Mouse (Mus musculus) heart, adult 2 months (tissue): Measurements from ENCODE around the gene Zfp809.

Source experiments
- CTCF ChIP-seq: fragments of 200-600 bp; IDR thresholded peaks from 2 replicates; pipeline ENCODE4 v1.8.1; 2022; ENCODE audit warnings: antibody characterized with exemption, mild to moderate bottlenecking, moderate library complexity
- EP300 ChIP-seq: fragments of 200-500 bp; IDR thresholded peaks from 2 replicates; pipeline ENCODE4 v1.6.1; 2011; ENCODE audit warnings: low read depth, low read length, control low read depth; ENCODE audit not compliant: insufficient read depth
- POLR2A ChIP-seq: fragments of 200-500 bp; IDR thresholded peaks from 2 replicates; pipeline ENCODE4 v1.6.1; 2011; ENCODE audit warnings: mild to moderate bottlenecking, low read depth, low read length, control low read depth; ENCODE audit not compliant: insufficient read depth

GRCm38 (mm10) chr9:22262611-22263010 is 37.1 kb downstream of the Zfp809 start:
- no peak for TF ChIP-seq CTCF
- no peak for TF ChIP-seq EP300
- no peak for TF ChIP-seq POLR2A
